Mouse (Mus musculus): ENCODE data around the gene Gna11. TPM values are rescaled to one million over a fixed set of nuclear protein-coding genes. Genes with fewer than 3 reads are reported as not detected.
A peak's percentile ranks its signal among the peaks of the same experiment; 100 is the strongest.

The Gna11 gene
- polyA plus RNA-seq, 1 experiment: 33.8 TPM

- WGBS: 53% methylated on average over 3 of the region's 3 CpGs
- Histone ChIP-seq H3K4me1 (ENCODE audit: control insufficient read depth, insufficient read depth, insufficient read length) (peaks cover 16% of the 10 kb centered on the region), H3K27ac (ENCODE audit: insufficient read depth, low read length) (peak within 1 kb of the TSS; percentile 99)
Observed at GRCm38 (mm10) chr10:81500032-81500431, 45.0 kb downstream of the Gna11 start, which contains the start of gene S1pr4. Gene S1pr4, minus strand, starts transcription at chr10:81500132.

GRCm38 (mm10) chr10:81499250-81499901 is 45.6 kb downstream of the Gna11 start:
- Histone ChIP-seq H3K36me3 (ENCODE audit: control insufficient read depth, insufficient read depth, low read length) (no peaks in the 10 kb centered on the region), H3K4me3 (ENCODE audit: extremely low read depth, insufficient read depth, insufficient read length) (peak overlapping the region; percentile 85), H3K27ac (ENCODE audit: insufficient read depth, low read length) (peak overlapping the region; percentile 99), H3K4me1 (ENCODE audit: control insufficient read depth, insufficient read depth, insufficient read length) (peaks cover 23% of the 10 kb centered on the region), H3K27me3 (ENCODE audit: control insufficient read depth, insufficient read depth, low read length) (no peaks in the 10 kb centered on the region)
- WGBS: 4% methylated on average over 23 of the region's 23 CpGs
- TF ChIP-seq POLR2A (IDR thresholded peaks at IDR 0.05; ENCODE audit: low read depth, low read length): peak; percentile 98
- no peak for TF ChIP-seq CTCF (IDR thresholded peaks at IDR 0.05; ENCODE audit: extremely low read depth, insufficient read depth, insufficient read length, insufficient replicate concordance)
- DNase-seq (ENCODE audit: low read depth in 1 of 2, low spot score in 2 of 2): peak; percentile 54 to 91

More at GRCm38 (mm10) chr10:81500032-81500431, 45.0 kb downstream of the Gna11 start, which contains the start of gene S1pr4:
- Histone ChIP-seq H3K27me3 (ENCODE audit: control insufficient read depth, insufficient read depth, low read length) (no peaks in the 10 kb centered on the region), H3K4me3 (ENCODE audit: extremely low read depth, insufficient read depth, insufficient read length) (peak within 1 kb of the TSS; percentile 85), H3K36me3 (ENCODE audit: control insufficient read depth, insufficient read depth, low read length) (no peaks in the 10 kb centered on the region)
- DNase-seq (ENCODE audit: low read depth in 1 of 2, low spot score in 2 of 2): no peak
- no peak for TF ChIP-seq POLR2A (IDR thresholded peaks at IDR 0.05; ENCODE audit: low read depth, low read length)
- no peak for TF ChIP-seq CTCF (IDR thresholded peaks at IDR 0.05; ENCODE audit: extremely low read depth, insufficient read depth, insufficient read length, insufficient replicate concordance)

- WGBS: 8% methylated on average over 38 of the region's 38 CpGs
- Histone ChIP-seq H3K27me3 (ENCODE audit: control insufficient read depth, insufficient read depth, low read length) (no peaks in the 10 kb centered on the region), H3K4me1 (ENCODE audit: control insufficient read depth, insufficient read depth, insufficient read length) (peaks cover 24% of the 10 kb centered on the region), H3K27ac (ENCODE audit: insufficient read depth, low read length) (peak overlapping the region; percentile 99), H3K36me3 (ENCODE audit: control insufficient read depth, insufficient read depth, low read length) (no peaks in the 10 kb centered on the region), H3K4me3 (ENCODE audit: extremely low read depth, insufficient read depth, insufficient read length) (peak overlapping the region; percentile 85)
- TF ChIP-seq CTCF (IDR thresholded peaks at IDR 0.05; ENCODE audit: extremely low read depth, insufficient read depth, insufficient read length, insufficient replicate concordance) (peak; percentile 13; the same call in 1 of the 2 replicates), POLR2A (IDR thresholded peaks at IDR 0.05; ENCODE audit: low read depth, low read length) (no peak)
- DNase-seq (ENCODE audit: low read depth in 1 of 2, low spot score in 2 of 2): no peak
Observed at GRCm38 (mm10) chr10:81498316-81499249, 46.4 kb downstream of the Gna11 start.

- Histone ChIP-seq H3K27me3 (ENCODE audit: control insufficient read depth, insufficient read depth, low read length) (no peaks in the 10 kb centered on the region), H3K36me3 (ENCODE audit: control insufficient read depth, insufficient read depth, low read length) (peaks cover 3% of the 10 kb centered on the region; the same call in 1 of the 2 replicates), H3K4me3 (ENCODE audit: extremely low read depth, insufficient read depth, insufficient read length) (peak overlapping the region; percentile 85), H3K4me1 (ENCODE audit: control insufficient read depth, insufficient read depth, insufficient read length) (peaks cover 21% of the 10 kb centered on the region), H3K27ac (ENCODE audit: insufficient read depth, low read length) (peak overlapping the region; percentile 99)
- WGBS: 6% methylated on average over 17 of the region's 17 CpGs
- DNase-seq (ENCODE audit: low read depth in 1 of 2, low spot score in 2 of 2): peak in 1 of 2 experiments; percentile 52
- TF ChIP-seq POLR2A (IDR thresholded peaks at IDR 0.05; ENCODE audit: low read depth, low read length): no peak
- no peak for TF ChIP-seq CTCF (IDR thresholded peaks at IDR 0.05; ENCODE audit: extremely low read depth, insufficient read depth, insufficient read length, insufficient replicate concordance)
Observed at GRCm38 (mm10) chr10:81497401-81498270, 47.4 kb downstream of the Gna11 start.

- TF ChIP-seq CTCF (IDR thresholded peaks at IDR 0.05; ENCODE audit: extremely low read depth, insufficient read depth, insufficient read length, insufficient replicate concordance) (no peak), POLR2A (IDR thresholded peaks at IDR 0.05; ENCODE audit: low read depth, low read length) (no peak)
Observed at GRCm38 (mm10) chr10:81496969-81497368, 48.0 kb downstream of the Gna11 start.

More at GRCm38 (mm10) chr10:81496969-81497368, 48.0 kb downstream of the Gna11 start:
- WGBS: 3% methylated on average over 4 of the region's 4 CpGs
- H3K36me3 ChIP-seq (ENCODE audit: control insufficient read depth, insufficient read depth, low read length): peaks cover 7% of the 10 kb centered on the region
- H3K4me3 ChIP-seq (ENCODE audit: extremely low read depth, insufficient read depth, insufficient read length): peak overlapping the region; percentile 85
- peak overlapping the region; percentile 99 for H3K27ac ChIP-seq (ENCODE audit: insufficient read depth, low read length)
- H3K27me3 ChIP-seq (ENCODE audit: control insufficient read depth, insufficient read depth, low read length): no peaks in the 10 kb centered on the region
- no peak for DNase-seq (ENCODE audit: low read depth in 1 of 2, low spot score in 2 of 2)
- peaks cover 20% of the 10 kb centered on the region; the same call in 1 of the 2 replicates for H3K4me1 ChIP-seq (ENCODE audit: control insufficient read depth, insufficient read depth, insufficient read length)
